Mouse (Mus musculus): Measurements from ENCODE around the gene Tle6.

Tle6 gene

DNA sequence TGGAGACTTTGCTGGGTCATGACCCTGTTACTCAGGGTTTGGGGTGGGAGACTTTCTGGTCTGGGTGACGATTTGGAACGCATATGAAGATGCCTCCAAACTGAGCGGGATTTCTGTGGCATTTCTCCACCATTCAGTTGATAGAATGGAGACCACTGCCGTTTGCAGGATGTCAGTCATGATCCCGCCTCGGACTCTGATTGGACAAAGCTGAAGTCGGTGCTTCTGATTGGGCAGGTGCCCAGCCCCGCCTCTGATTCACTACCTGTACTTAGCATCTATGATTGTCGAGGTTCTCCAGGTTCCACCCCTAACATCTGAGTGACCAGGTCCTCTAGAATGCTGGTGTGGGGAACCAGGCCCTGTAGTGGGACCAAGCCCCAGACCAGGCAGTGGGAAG lies 19.9 kb upstream of the Tle6 start:
- peak; percentile 15 for DNase-seq

DNA sequence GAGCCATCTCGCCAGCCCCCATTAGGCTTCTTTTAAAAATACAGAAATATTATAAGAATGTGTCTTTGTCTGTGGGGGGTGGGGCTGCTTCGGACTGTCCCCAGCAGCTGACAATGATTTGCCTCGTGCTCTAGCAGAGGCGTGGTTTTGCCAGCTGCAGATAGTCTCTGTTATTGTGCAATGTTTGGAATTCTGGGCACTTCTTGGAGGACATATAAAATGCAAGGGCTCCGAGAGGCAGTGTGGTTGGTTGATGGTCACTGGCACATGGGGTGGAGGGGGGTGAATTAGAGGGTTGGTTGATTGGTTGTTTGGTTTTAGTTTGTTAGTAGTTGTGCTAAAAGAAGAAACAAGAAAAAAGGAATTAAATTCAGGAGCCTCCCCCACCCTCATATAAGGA lies 19.1 kb upstream of the Tle6 start:
- DNase-seq = no peak

DNA sequence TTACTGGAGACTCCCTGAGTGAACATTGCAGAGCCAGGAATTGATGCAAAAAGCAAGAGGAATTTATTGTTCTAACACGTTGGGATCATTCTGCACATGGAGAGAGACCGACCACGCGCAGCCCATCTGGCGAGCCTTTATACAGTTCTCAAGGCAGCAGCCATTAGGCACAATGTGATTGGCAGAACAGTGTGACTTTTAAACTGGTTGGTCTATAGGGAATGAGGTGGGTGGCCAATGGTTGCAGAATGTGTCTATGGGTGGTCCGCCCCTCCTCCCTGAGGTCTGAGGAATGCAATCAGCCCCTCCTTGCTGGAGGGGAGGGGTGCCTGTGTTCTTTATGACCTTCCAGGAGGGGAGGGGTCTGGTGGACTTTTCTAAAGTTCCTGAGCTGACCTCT lies 14.6 kb upstream of the Tle6 start:
- DNase-seq = no peak

DNA sequence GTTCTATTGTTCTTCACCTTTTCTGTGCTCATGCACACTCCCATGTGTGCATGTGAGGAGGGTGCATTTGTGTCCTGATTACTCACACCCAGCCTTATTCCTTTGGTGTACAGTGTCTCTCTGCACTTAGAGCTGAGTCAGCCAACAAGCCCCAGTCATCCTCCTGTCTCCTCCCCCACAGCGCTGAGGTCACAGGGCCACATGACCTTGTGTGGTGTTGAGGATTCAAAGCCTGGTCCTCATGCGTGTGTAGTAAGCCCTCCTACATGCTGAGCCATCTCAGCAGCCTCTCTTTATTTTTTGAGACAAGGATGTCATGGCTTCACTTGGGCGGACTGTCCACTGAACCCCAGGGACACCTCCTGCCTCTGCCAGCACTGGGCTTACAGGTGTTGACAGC lies 11.9 kb upstream of the Tle6 start:
- DNase-seq = no peak

DNA sequence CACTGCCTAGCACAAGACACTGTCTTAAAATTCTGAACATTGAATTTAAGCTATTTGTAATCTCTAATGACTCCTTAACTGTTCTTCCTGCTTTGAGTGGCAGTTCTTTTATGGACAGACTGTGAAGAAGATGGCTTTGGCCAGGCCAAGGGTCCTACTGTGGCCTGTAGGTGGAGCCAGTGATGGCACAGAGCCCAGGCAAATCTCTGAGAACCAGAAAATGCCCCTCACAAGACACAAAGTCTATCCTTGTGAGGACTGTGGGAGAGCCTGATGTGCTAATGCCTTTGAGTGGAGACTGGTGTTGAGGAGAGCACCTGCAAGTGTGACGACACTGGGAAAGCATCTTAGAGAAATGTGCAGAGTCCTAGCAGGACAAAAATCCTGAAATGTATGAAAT lies 7.4 kb upstream of the Tle6 start:
- no peak for DNase-seq

DNA sequence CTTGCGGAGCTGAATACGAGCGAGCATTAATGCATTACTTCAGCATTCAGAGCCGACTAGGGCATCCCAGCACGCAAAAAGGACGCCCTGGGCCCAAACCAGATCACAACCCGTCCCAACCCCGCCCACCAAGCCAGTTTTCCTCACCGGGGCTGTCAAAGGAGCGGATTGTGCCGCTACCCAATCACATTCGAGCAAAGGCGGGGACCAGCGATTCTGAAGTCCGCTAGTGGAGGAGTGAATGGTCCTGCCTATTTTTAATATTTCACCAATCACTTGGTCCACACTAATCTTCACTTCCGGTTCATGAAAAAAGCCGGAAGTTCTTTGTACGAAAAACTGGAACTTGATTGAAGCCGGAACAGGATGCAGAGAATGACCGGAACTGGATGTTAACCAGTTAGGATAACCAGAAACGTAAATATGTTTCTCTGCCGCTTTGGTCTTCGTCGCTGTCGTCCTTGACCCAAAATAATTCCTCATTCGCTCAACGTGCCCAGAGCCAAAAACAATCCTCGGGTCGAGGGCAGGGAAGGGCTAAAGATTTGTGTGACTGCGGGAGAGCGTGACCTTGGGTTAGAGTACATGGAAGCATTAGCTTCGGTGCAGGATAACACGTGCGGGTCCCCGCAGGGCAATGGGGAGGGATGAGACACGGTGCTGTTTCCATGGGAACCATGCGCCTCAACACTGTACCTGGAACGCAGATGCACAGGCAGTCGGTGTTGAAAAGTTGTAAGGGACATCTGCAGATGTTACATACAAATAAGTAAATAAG lies 5.3 kb upstream of the Tle6 start, which contains the start of gene BC025920:
Gene BC025920 (plus strand): TSS at position 297 of the 778 bp plus-strand sequence.
- DNase-seq = peak; percentile 98

DNA sequence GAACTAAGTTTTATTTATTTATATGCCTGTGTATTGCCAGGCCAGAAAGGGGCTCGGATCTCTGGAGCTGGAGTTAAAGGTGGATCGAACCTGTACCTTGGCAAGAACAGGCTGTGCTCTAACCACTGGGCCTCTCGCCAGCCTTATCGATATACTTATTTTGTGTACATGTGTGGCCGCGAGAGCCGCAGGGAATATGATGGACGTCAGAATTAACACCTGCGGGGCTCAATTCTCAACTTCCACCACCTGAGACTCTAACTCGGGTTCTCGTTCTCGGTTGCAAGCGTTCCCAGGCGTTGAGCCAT lies 4.7 kb upstream of the Tle6 start:
- no peak for DNase-seq

DNA sequence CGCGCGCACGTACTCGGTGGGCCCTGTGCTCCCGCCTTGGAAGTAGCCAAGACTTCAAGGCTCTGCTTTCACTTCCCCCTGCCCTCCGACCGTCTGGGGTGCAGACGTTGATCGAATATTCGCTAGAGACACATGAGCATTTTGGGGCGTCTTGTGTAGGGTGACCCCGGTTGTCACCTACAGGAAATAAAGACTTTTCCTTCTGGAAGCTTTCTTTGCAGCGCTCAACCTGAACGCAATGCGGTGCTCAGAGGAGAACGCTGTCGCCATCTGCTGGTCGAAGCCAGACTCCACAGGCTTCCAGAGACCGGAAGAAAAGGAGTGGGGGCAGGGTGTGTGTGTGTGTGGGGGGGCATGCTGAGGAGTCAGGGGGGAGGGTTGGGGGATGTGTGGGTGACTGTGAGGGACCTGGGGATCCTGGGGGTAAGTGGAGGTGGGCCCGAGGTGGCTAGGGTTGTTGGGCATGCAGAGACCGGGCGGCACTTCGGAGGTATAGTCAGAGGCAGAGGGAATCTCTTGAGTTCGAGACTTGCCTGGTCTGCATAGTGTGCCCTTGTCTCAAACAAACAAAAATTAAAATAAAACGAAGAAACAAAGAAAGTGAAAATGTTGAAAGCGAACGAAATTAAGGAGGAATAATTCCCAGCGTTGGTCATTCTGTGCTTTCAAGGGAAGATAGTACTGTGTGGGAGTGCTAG lies 4.2 kb upstream of the Tle6 start:
- peak; percentile 88 for DNase-seq

DNA sequence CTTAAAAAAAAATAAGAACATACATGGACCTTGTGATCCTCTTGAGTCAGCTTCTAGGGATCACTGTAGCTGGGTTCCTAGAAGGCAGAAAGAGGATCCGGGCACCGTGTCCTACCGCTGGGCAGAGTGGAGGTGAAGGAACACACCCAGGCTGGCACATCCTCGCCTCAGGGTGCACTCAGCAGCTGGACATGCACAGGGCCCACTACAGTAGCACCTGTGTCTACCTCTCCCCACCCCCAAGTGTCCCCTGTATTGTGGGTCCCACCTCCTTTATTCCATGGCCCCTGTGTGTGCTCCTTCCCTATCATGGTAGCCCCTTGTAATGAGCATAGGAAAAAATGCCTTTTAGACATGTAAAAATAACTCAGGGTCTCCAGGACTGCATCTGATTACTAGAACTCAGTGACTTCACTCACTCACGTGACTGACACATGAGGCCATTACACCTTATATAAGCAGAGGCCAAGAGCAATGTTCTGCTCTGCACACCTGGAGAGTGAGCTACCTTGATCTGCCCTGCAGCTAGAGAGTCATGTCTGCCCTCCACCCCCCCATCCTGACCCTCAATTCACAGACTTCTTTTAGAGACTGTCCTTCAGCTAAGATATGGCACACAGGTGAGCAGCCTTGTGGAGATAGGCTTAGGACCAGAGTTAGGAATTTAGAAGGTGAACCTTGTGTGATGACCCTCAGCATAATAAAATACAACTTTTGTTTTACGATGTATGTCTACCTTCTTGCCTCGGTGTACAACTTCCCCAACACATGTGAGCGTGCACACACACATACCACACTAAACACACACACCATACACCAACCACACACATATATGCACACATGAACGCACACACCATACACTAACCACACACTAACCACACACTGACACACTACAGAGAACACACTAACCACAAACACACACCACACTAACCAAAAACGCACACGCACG lies 3.4 kb upstream of the Tle6 start:
- DNase-seq = peak; percentile 72

DNA sequence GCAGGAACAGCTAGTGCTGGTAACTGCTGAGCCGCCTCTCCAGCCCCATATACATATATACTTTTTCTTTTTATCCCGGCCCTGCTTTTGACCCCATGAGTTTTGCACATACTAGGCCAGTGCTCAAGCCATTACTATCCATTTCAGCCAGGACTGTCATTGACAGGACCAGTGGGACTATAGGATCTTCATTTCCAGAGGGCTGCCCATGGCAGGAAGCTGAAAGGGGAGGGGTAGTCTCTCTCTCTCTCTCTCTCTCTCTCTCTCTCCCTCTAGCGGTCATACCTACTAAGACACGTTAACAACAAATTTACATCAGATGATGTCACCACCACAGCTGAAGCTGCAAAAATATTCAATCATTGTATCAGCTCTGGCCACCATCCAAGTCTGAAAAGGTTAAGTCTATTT lies 1.9 kb upstream of the Tle6 start:
- peak; percentile 74 for DNase-seq

DNA sequence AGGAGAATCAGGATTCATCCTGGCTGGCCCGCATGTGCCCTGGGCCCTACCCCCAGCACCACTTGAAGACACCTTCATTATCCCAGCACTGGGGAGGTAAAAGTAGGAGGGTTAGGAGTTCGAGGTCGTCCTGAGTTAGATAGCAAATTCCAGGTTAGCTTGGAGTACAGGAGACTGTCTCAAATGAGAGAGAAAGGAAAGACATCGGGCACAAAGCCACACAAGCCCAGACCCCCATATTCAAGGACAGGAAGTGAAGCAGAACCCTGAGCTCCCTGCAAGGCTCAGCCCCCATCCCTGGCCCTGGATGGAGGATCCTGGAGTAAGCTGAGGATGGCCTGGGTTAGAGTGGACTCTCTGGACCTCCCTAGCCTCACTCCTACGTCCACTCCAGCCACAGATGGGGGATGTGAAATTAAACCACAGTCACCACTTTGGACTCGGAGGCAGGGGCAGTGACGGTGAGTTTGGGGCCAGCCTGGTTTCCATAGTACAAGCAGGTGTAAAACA lies 578 bp upstream of the Tle6 start:
- DNase-seq = peak; percentile 65

DNA sequence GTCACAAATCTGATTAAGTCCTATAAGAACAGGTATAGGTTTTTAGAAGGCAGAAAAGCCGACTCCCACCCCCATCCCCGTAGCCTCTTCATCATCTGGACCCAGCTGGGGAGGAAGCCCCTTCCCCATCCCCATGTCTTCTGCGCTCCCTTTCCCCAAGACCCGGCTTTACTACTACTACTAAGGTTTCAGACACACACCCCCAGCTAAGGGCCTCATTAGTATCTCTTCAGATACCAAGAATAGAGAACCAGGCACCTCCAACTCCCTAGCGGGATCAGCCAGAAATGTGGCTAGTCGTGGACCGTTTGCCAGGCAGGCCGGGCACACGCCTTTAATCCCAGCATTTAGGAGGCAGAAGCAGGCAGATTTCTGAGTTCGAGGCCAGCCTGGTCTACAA lies 777 bp downstream of the Tle6 start:
- DNase-seq = peak; percentile 63

DNA sequence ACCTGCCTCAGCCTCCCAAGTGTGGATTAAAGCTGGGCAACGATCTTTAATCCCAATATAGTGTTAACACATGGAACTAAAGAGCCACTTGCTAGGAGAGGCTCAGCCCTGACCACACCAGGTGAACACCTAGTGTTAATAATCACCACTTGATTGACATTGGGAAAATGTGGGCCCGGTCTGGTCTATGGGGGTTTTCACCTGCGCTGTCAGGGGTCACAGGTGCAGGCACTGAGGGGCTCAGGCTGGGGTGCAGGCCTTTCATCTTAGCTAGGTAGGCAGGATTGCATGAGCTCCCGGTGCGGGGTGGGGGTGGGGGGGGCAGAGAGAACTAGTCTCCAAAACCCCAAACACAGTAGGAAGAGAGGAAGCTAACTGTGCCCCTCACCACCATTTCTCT lies 1.2 kb downstream of the Tle6 start:
- DNase-seq = peak; percentile 55

DNA sequence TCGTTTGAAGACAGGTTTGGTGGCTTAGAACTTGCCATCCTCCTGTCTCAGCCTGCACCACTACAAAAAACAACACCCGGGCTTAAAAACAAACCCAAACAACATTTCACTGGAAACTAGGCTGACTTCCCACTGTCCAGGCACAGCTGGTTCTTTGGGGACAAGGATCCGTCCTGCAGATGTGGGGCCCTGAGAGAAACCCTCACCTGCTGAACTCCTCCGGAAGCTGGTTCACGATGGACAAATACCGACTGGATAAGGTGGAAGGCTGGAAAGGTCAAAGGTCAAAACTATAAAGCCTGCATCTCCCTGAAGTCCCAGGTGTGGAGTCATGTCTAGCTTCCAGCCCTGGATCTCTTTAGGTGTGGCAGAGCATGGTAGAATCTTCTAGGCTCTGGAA lies 2.0 kb downstream of the Tle6 start:
- DNase-seq = peak; percentile 37

DNA sequence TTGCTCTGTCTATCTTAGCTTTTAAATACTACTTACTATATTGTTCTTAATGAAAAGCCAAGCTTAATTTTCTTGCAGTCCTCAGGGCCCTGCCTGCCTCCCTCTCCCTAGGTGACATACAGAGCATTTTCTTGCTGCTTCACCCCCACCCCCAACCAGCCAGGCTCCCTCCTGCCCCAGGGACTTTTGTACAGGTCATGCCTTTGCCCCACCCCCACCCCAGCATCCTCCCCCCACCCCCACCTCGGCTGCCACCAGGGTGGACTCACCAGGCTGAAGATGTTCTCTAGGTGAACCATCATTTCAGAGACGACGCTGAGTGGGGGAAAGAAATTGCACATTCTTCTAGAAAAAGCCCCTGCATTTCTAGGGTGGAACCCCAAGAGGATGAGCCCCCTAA lies 2.5 kb downstream of the Tle6 start:
- DNase-seq = no peak

DNA sequence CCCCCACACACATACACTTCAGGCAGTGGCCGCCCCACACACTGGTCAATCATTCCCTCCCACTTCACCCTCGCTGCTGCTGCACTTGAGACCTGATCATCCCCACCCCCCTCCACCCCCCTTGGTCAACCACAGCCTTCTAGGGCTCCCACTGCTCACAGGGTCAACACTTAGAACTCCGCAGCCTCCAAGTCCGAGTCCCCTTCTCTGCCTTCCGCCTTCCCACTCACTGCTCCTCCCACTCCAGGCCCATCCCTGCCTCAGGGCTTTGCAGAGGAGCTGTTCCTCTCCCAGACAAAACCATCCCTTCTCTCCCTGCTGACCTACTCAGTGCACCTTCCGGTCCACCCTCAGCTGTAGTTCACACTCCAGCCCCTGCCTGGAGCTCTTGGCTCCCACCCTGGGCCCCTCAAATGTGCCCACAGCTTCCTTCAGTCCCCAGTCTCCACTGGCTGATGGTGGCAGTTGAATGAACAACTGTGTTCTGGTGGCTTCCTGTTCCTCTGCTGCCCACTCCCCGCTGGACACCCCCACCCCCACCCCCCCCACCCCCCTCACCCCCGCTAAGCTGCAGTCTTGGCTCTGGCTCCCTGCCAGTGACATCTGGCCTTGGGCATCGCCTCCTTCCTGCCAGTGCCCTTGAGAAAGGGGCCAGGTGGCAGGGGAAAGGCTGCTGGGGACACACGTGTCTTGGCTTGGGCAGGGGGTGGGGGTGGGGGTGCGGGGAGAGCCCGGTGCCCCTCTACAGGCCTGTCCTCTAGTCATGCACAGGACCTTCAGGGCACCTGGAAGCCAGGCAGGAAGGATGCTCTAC lies 3.5 kb downstream of the Tle6 start:
- peak; percentile 47 for DNase-seq

DNA sequence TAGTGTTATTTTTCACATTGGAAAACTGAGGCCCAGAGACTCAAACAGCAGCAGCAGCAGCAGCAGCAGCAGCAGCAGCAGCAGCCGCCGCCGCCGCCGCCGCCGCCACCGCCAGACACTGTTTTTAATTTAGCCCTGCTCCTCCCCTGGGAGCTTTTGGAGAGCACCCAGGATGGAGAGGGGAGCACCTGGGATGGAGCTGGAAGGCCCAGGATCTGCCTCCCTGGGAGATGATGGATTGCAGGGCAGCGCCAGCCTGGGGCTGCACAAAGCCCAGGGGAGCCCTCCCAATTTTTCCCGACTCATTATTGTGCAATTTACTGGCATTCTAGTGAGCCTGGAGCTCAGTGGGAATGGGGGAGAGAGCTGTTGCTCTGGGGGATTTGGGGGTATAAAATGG lies 4.3 kb downstream of the Tle6 start:
- peak; percentile 41 for DNase-seq

DNA sequence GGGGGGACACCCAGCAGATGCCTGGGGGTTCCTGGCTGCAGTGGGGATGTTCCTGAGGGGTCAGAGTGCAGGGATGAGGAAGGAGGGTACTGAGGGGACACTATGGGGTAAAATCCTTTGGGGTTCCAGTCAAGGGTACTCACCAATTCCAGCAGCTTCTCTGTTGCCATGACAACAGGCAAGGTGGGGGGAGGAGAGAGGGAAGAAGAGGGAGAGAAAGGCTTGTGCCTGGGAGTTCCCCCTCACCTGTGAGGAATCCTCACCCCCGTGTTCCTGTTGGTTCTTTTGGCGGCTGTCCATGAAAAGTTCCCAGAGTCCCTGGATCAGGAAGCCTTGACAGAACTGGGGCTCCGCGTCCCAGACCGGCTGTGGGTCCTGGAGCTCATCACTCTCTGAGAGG lies 5.3 kb downstream of the Tle6 start:
- peak; percentile 62 for DNase-seq

DNA sequence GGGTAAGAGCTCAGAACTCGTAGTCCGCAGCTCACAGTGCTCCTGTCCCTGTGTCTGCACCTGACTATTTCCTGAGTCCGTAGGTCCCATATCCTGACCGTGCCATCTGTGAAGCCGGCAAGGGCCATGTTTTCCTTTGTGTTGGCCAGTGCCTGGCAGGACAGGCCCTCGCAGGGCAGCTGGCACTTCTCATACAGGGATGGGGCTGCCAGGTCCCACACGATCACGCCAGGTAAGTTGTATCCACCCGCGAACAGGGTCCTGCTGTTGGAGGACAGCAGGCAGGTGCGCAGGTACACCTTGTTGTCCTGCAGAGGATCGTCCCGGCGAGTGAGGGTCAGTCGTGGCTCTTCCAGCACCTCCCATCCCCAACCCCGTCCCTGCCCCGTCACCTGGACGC lies 6.9 kb downstream of the Tle6 start:
- DNase-seq = peak; percentile 85

DNA sequence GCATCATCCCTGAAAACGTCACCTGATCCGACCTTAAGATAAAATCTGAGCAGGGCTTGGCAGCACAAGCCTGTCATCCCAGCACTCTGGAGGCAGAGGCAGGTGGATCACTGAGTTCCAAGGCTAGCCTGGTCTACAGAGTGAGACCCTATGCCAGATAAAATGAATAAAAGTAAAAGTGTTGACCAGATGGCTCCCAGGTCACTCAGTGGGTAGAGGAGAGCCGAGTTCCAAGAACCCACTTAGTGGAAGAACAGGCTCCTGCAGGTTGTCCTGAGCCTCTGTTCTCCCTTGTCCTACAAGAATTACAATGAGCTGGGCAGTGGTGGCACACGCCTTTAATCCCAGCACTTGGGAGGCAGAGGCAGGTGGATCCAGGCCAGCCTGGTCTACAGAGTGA lies 7.7 kb downstream of the Tle6 start:
- DNase-seq = peak; percentile 50

DNA sequence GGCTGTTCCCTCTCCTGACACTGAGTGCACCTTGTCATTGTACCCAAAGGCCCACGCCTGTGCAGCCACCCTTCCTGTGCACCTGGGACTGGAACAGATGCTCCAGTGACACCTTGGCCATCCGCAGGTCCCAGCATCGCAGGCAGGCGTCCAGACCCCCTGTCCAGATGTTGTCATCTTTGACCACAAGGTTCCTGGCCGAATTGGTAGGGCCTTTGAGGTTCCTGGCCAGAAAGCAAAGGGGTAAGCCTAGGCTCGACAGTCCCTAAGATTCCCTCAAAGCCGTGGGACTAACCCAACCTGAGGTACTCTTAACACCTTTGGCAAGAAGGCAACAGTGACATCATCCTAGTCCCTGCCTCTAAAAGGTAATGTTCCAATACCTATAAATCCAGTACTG lies 8.2 kb downstream of the Tle6 start:
- peak; percentile 59 for DNase-seq

DNA sequence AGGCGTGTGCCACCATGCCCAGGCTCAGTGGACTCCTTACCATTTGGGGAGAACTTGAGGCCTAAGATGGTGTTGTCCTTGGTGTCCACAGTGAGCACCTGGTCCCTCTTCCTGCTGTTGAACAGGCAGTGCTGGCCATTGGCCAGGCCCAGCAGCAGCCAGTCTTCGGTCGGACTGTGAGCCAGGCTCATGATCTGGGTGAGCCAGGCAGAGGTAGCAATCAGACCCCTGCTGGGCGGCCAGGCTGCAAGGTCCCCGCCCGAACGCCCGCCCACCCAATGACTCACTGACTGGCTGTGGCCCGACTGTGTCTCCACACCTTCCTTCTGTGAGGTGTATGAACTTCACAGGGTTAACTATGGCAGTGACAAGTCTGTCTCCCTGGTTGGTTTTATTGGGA lies 9.0 kb downstream of the Tle6 start:
- DNase-seq = peak; percentile 66

DNA sequence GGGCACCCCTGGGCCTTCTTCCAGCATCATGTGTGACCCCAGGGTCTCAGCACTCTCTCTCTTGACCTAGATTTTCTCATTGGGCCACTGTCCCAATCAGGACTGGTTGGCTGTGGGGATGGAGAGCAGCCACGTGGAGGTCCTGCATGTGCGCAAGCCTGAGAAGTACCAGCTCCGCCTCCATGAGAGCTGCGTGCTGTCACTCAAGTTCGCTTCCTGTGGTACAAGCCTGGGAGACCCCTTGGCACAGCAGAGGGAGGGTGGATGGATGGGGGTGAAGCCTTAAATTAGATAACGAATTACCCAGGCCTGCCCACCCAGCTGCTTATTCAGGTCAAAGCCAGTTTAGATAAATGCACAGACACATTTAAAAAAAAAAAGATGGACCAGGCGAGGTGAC lies 12.1 kb downstream of the Tle6 start:
- peak; percentile 35 for DNase-seq

Measured in cerebellum, adult 9-11 months (tissue).